Comparison of ENCODE assay signal across 9 mouse cellular contexts in the genomic region with DNA sequence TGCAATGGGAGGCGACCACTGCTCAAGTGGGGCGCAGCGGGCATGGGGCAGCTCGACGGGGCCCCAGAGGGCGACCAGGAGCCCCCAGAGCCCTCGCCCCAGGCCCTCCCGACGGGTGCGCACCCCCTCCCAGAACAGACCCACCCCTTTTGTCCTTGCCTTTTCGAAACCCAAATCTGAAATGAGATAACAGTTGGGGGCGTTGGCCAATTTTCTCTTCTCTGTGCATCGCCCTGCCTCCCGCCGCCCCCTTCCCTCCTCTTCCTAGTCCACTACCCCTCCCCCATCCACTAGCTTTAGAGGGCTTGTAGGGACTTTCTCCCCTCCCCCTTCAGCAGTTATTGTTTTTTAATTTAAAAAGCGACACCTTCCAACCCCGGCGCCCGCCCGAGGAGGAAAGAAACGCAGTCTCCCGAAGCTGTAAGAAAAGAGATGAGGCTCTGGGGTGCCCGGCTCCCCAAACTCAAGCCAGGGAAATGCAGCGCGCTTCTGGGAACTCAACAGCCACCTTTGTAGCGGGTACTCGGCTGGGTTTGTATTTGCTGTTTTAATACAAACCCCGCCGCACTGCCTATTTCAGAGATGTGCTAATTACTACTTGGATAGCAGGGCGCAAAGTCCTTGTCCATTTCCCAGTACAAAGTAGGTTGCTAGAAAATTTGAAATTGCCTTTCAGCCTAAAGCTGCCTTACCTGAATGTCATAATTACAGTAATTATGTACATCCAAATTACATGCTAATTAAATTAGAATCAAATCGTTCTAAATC. TPM values are rescaled to one million over a fixed set of nuclear protein-coding genes. Genes with fewer than 3 reads are reported as not detected.
DNase-seq lines count a peak whose midpoint lies in the region; ATAC-seq lines count a peak whose summit lies in the region.
"Had no signal": no experiment of that assay in that cellular context is flagged by ENCODE, and none has a peak within 500 bp of the region (broad histone marks: within the 10 kb centered on the region; RNA-seq: fewer than 3 reads in every experiment).

No protein-coding gene starts in this region.

- peak overlapping the region; percentile 56 for H3K4me2 ChIP-seq in liver, embryonic 11.5 days
- H3K4me2 ChIP-seq in intestine, embryonic 14.5 days (ENCODE audit: low read length): 0 out of 2 replicates have a peak overlapping the region, but pooled peaks have one; percentile 9
- H3K4me2 ChIP-seq in neural tube, embryonic 15.5 days: peak overlapping the region; percentile 29

- H3K9ac ChIP-seq in liver, embryonic 11.5 days (ENCODE audit: low read depth, low read length): no peak overlapping the region
- H3K9ac ChIP-seq in intestine, embryonic 14.5 days (ENCODE audit: low read length): no peak overlapping the region
- no peak overlapping the region for H3K9ac ChIP-seq in neural tube, embryonic 15.5 days (replicated peaks)

- no peak for ATAC-seq in liver, embryonic 11.5 days (replicated peaks; ENCODE audit: low FRiP score)
- ATAC-seq in intestine, embryonic 14.5 days (replicated peaks; ENCODE audit: low FRiP score, low TSS enrichment, low read depth): no peak
- ATAC-seq in neural tube, embryonic 15.5 days (ENCODE audit: low FRiP score): no peak
- ATAC-seq in erythroblast, adult 5-6 weeks (replicated peaks; ENCODE audit: low FRiP score, poor library complexity, severe bottlenecking): no peak

- H3K4me1 ChIP-seq in liver, embryonic 11.5 days (replicated peaks; ENCODE audit: control insufficient read depth, insufficient read depth, low read length): peaks cover 8% of the 10 kb centered on the region
- peaks cover 39% of the 10 kb centered on the region for H3K4me1 ChIP-seq in embryonic facial prominence, embryonic 10.5 days
- H3K4me1 ChIP-seq in intestine, embryonic 14.5 days (replicated peaks; ENCODE audit: control insufficient read depth, insufficient read depth, low read length): 0 out of 2 replicates have a peak, but pooled peaks cover 7% of the 10 kb centered on the region
- peaks cover 23% of the 10 kb centered on the region for H3K4me1 ChIP-seq in neural tube, embryonic 15.5 days

- no peak for DNase-seq in liver, embryonic 11.5 days (ENCODE audit: low spot score)
- DNase-seq in liver: no peak
- peak; percentile 45 for DNase-seq in embryonic facial prominence, embryonic 10.5 days (ENCODE audit: low spot score)
- DNase-seq in intestine, embryonic 14.5 days (ENCODE audit: low spot score): peak; percentile 64
- DNase-seq in lung, adult 18-20 months: no peak
- DNase-seq in thymus, postnatal 25 days: no peak

- 2% methylated on average over 30 of the region's 31 CpGs for WGBS in liver, embryonic 11.5 days
- 2% methylated on average over 31 of the region's 31 CpGs for WGBS in embryonic facial prominence, embryonic 10.5 days
- under 1% methylated on average over 29 of the region's 31 CpGs for WGBS in intestine, embryonic 14.5 days
- 1% methylated on average over 31 of the region's 31 CpGs for WGBS in neural tube, embryonic 15.5 days

- no peak overlapping the region for H3K27ac ChIP-seq in liver, embryonic 11.5 days (ENCODE audit: low read depth, low read length)
- H3K27ac ChIP-seq in embryonic facial prominence, embryonic 10.5 days (replicated peaks): peak overlapping the region; percentile 12; the same call in 1 of the 2 replicates
- no peak overlapping the region for H3K27ac ChIP-seq in intestine, embryonic 14.5 days (ENCODE audit: low read depth)
- no peak overlapping the region for H3K27ac ChIP-seq in neural tube, embryonic 15.5 days (replicated peaks)

- peaks cover 70% of the 10 kb centered on the region for H3K27me3 ChIP-seq in liver, embryonic 11.5 days (replicated peaks; ENCODE audit: control insufficient read depth, insufficient read depth, low read length)
- H3K27me3 ChIP-seq in embryonic facial prominence, embryonic 10.5 days (replicated peaks; ENCODE audit: low read depth, poor library complexity, severe bottlenecking): peaks cover 83% of the 10 kb centered on the region
- peaks cover 77% of the 10 kb centered on the region for H3K27me3 ChIP-seq in intestine, embryonic 14.5 days (replicated peaks; ENCODE audit: control insufficient read depth, insufficient read depth, low read length)
- peaks cover 58% of the 10 kb centered on the region for H3K27me3 ChIP-seq in neural tube, embryonic 15.5 days (replicated peaks)

- no peaks in the 10 kb centered on the region for H3K36me3 ChIP-seq in liver, embryonic 11.5 days (ENCODE audit: control insufficient read depth, insufficient read depth, low read length)
- H3K36me3 ChIP-seq in embryonic facial prominence, embryonic 10.5 days (replicated peaks): no peaks in the 10 kb centered on the region
- H3K36me3 ChIP-seq in intestine, embryonic 14.5 days (ENCODE audit: control insufficient read depth, insufficient read depth, low read length): no peaks in the 10 kb centered on the region
- no peaks in the 10 kb centered on the region for H3K36me3 ChIP-seq in neural tube, embryonic 15.5 days

- H3K4me3 ChIP-seq in liver, embryonic 11.5 days (ENCODE audit: low read depth, low read length): peak overlapping the region; percentile 28
- H3K4me3 ChIP-seq in embryonic facial prominence, embryonic 10.5 days: peak overlapping the region; percentile 45
- H3K4me3 ChIP-seq in intestine, embryonic 14.5 days (ENCODE audit: low read depth, low read length): 0 out of 2 replicates have a peak overlapping the region, but pooled peaks have one; percentile 14
- H3K4me3 ChIP-seq in neural tube, embryonic 15.5 days (replicated peaks): no peak overlapping the region

- no peaks in the 10 kb centered on the region for H3K9me3 ChIP-seq in liver, embryonic 11.5 days (ENCODE audit: control insufficient read depth, low read length)
- H3K9me3 ChIP-seq in embryonic facial prominence, embryonic 10.5 days: no peaks in the 10 kb centered on the region
- no peaks in the 10 kb centered on the region for H3K9me3 ChIP-seq in intestine, embryonic 14.5 days (ENCODE audit: control insufficient read depth, low read length)
- H3K9me3 ChIP-seq in neural tube, embryonic 15.5 days (replicated peaks): no peaks in the 10 kb centered on the region

RNA-seq across cellular contexts. Expression of gene Sp9, which starts 7.7 kb away (rescaled TPM):
- polyA plus RNA-seq in liver, embryonic 11.5 days (2014; fragmentation: Nextera tagmentation; extraction: Ambion mirVana): 0.05 TPM in 1 of 2 replicates, not detected in the other
- 0.39 and 0.67 TPM in 2 replicates for polyA plus RNA-seq in embryonic facial prominence, embryonic 10.5 days (2016; fragmentation: Nextera tagmentation; extraction: Ambion mirVana)
- not detected in 2 replicates for polyA plus RNA-seq in intestine, embryonic 14.5 days (2014; fragmentation: Nextera tagmentation; extraction: Ambion mirVana)
- polyA plus RNA-seq in neural tube, embryonic 15.5 days (2015; fragmentation: Nextera tagmentation; extraction: Ambion mirVana): 1.1 and 1.4 TPM in 2 replicates
- not detected in 2 replicates for total RNA-seq in erythroblast, adult 5-6 weeks (2015; ENCODE audit: low replicate concordance)
- 0.51 TPM in 1 of 2 replicates, not detected in the other for total RNA-seq in erythroblast, adult 5-6 weeks (2017; ENCODE audit: low replicate concordance)
- total RNA-seq: hematopoietic stem cell, adult 5-6 weeks had no signal

RNA-seq across cellular contexts. Expression of gene Scrn3, which starts 32.9 kb away (rescaled TPM):
- 27.6 and 31.6 TPM in 2 replicates for polyA plus RNA-seq in liver, embryonic 11.5 days (2014; fragmentation: Nextera tagmentation; extraction: Ambion mirVana)
- polyA plus RNA-seq in embryonic facial prominence, embryonic 10.5 days (2016; fragmentation: Nextera tagmentation; extraction: Ambion mirVana): 14.7 and 15.3 TPM in 2 replicates
- polyA plus RNA-seq in intestine, embryonic 14.5 days (2014; fragmentation: Nextera tagmentation; extraction: Ambion mirVana): 12.2 and 12.6 TPM in 2 replicates
- polyA plus RNA-seq in neural tube, embryonic 15.5 days (2015; fragmentation: Nextera tagmentation; extraction: Ambion mirVana): 9.8 TPM in 2 replicates
- 19.2 and 21.1 TPM in 2 replicates for total RNA-seq in erythroblast, adult 5-6 weeks (2015; ENCODE audit: low replicate concordance)
- total RNA-seq in erythroblast, adult 5-6 weeks (2017; ENCODE audit: low replicate concordance): 32.5 and 33.6 TPM in 2 replicates

RNA-seq across cellular contexts. Expression of gene Cir1, which starts 33.0 kb away (rescaled TPM):
- polyA plus RNA-seq in liver, embryonic 11.5 days (2014; fragmentation: Nextera tagmentation; extraction: Ambion mirVana): 22.1 and 22.6 TPM in 2 replicates
- polyA plus RNA-seq in embryonic facial prominence, embryonic 10.5 days (2016; fragmentation: Nextera tagmentation; extraction: Ambion mirVana): 16.8 and 18.0 TPM in 2 replicates
- polyA plus RNA-seq in intestine, embryonic 14.5 days (2014; fragmentation: Nextera tagmentation; extraction: Ambion mirVana): 22.3 and 24.5 TPM in 2 replicates
- 23.1 and 26.9 TPM in 2 replicates for polyA plus RNA-seq in neural tube, embryonic 15.5 days (2015; fragmentation: Nextera tagmentation; extraction: Ambion mirVana)
- total RNA-seq in erythroblast, adult 5-6 weeks (2015; ENCODE audit: low replicate concordance): 57.6 and 67.9 TPM in 2 replicates
- 76.7 and 127 TPM in 2 replicates for total RNA-seq in erythroblast, adult 5-6 weeks (2017; ENCODE audit: low replicate concordance)

Comparison
In these comparisons a context has a peak if more than half of its experiments do, and no peak if none do; other contexts are left out.
1. DNase-seq: peak in embryonic facial prominence, embryonic 10.5 days (single experiment) and intestine, embryonic 14.5 days (single experiment); none in liver, embryonic 11.5 days (single experiment), liver (single experiment), lung, adult 18-20 months (0 of 2) and thymus, postnatal 25 days (single experiment).
2. Peak in every context shown above with its lines, with median percentiles within 50 percentile points of each other: H3K4me2 ChIP-seq.